Mouse (Mus musculus): ENCODE results near the gene Scgb1a1.
"Not testable (repeated sequence)": the region's sequence is repeated elsewhere in the genome, so short reads cannot be mapped to it uniquely, and the experiment has no call there.

Gene Scgb1a1

GRCm38 (mm10) chr19:9100297-9101061 lies 12.7 kb upstream of the Scgb1a1 start:
- DNase-seq (ENCODE audit: low spot score) = no peak

- no peak for DNase-seq (ENCODE audit: low spot score)
Measured at GRCm38 (mm10) chr19:9099751-9100150, 12.0 kb upstream of the Scgb1a1 start.

GRCm38 (mm10) chr19:9097441-9097840 lies 9.7 kb upstream of the Scgb1a1 start:
- no peak for DNase-seq (ENCODE audit: low spot score)

- no peak for DNase-seq (ENCODE audit: low spot score)
Measured at GRCm38 (mm10) chr19:9095111-9095510, 7.4 kb upstream of the Scgb1a1 start.

- DNase-seq (ENCODE audit: low spot score) = no peak
Measured at GRCm38 (mm10) chr19:9090709-9091108, 3.0 kb upstream of the Scgb1a1 start.

GRCm38 (mm10) chr19:9090191-9090590 lies 2.4 kb upstream of the Scgb1a1 start:
- no peak for DNase-seq (ENCODE audit: low spot score)

- not testable (repeated sequence) for DNase-seq (ENCODE audit: low spot score)
Measured at GRCm38 (mm10) chr19:9083892-9084291, 3.9 kb downstream of the Scgb1a1 start.

GRCm38 (mm10) chr19:9083010-9083355 lies 4.8 kb downstream of the Scgb1a1 start:
- no peak for DNase-seq (ENCODE audit: low spot score)

GRCm38 (mm10) chr19:9082191-9083009 lies 5.4 kb downstream of the Scgb1a1 start:
- DNase-seq (ENCODE audit: low spot score) = peak; percentile 94

- DNase-seq (ENCODE audit: low spot score) = no peak
Measured at GRCm38 (mm10) chr19:9081311-9082190, 6.2 kb downstream of the Scgb1a1 start.

- peak; percentile 21 for DNase-seq (ENCODE audit: low spot score)
Measured at GRCm38 (mm10) chr19:9079916-9080315, 7.8 kb downstream of the Scgb1a1 start.

GRCm38 (mm10) chr19:9076982-9077660 lies 10.6 kb downstream of the Scgb1a1 start:
- no peak for DNase-seq (ENCODE audit: low spot score)

GRCm38 (mm10) chr19:9076035-9076434 lies 11.7 kb downstream of the Scgb1a1 start:
- no peak for DNase-seq (ENCODE audit: low spot score)

GRCm38 (mm10) chr19:9075558-9075957 lies 12.2 kb downstream of the Scgb1a1 start:
- DNase-seq (ENCODE audit: low spot score) = no peak

- no peak for DNase-seq (ENCODE audit: low spot score)
Measured at GRCm38 (mm10) chr19:9074424-9074823, 13.3 kb downstream of the Scgb1a1 start.

- no peak for DNase-seq (ENCODE audit: low spot score)
Measured at GRCm38 (mm10) chr19:9073776-9074411, 13.9 kb downstream of the Scgb1a1 start.

GRCm38 (mm10) chr19:9072157-9072530 lies 15.6 kb downstream of the Scgb1a1 start:
- DNase-seq (ENCODE audit: low spot score) = no peak

- DNase-seq (ENCODE audit: low spot score) = peak; percentile 30
Measured at GRCm38 (mm10) chr19:9071456-9072156, 16.2 kb downstream of the Scgb1a1 start.

GRCm38 (mm10) chr19:9070316-9070715 lies 17.4 kb downstream of the Scgb1a1 start:
- no peak for DNase-seq (ENCODE audit: low spot score)

GRCm38 (mm10) chr19:9069687-9070307 lies 18.0 kb downstream of the Scgb1a1 start:
- no peak for DNase-seq (ENCODE audit: low spot score)
